Mouse (Mus musculus): ENCODE measurements around the gene Cnr1. TPM values are rescaled to one million over a fixed set of nuclear protein-coding genes. Genes with fewer than 3 reads are reported as not detected.

Gene Cnr1
- total RNA-seq, 1 experiment = 0.54 TPM

GRCm38 (mm10) chr4:33996382-33996781, 72.0 kb downstream of the Cnr1 start:
- H3K36me3 ChIP-seq (ENCODE audit: control insufficient read depth, insufficient read depth, low read length, poor library complexity, severe bottlenecking) = no peaks in the 10 kb centered on the region
- H3K4me3 ChIP-seq (ENCODE audit: insufficient read depth in 1 of 2, low read depth in 1 of 2, low read length in 2 of 2, poor library complexity in 1 of 2, severe bottlenecking in 1 of 2) = no peak overlapping the region
- no peak overlapping the region for H3K9ac ChIP-seq (ENCODE audit: insufficient read depth, low read depth, low read length, poor library complexity, severe bottlenecking)
- no peaks in the 10 kb centered on the region for H3K4me1 ChIP-seq (ENCODE audit: control insufficient read depth in 2 of 2, insufficient read depth in 2 of 2, low read length in 2 of 2, poor library complexity in 1 of 2)
- no peak for TF ChIP-seq MAFK (IDR thresholded peaks at IDR 0.05; ENCODE audit: insufficient read depth, low read depth, low read length)
- no peak for TF ChIP-seq HCFC1 (IDR thresholded peaks at IDR 0.05; ENCODE audit: borderline replicate concordance, insufficient read depth, low read length)
- no peak for TF ChIP-seq ZNF384 (IDR thresholded peaks at IDR 0.05; ENCODE audit: low read depth, low read length)
- no peak for TF ChIP-seq ZC3H11A (IDR thresholded peaks at IDR 0.05; ENCODE audit: borderline replicate concordance, low read depth, low read length)
- no peak for TF ChIP-seq CHD2 (IDR thresholded peaks at IDR 0.05; ENCODE audit: low read depth, low read length)
- no peak for DNase-seq (ENCODE audit: low read depth, low spot score)
- in situ Hi-C loops (cut with MboI; ENCODE audit: low sequenced_read_pairs in 2 of 2, unreplicated experiment in 2 of 2) = no loop called here
- H3K27ac ChIP-seq (ENCODE audit: insufficient read depth, low read depth, low read length, poor library complexity, severe bottlenecking) = no peak overlapping the region
- H3K9me3 ChIP-seq (ENCODE audit: control insufficient read depth, insufficient read depth, low read depth, low read length) = no peaks in the 10 kb centered on the region

Other genes starting within 250 kb of the Cnr1 start
- gene Spaca1, start 125.6 kb downstream of the Cnr1 start, total RNA-seq (2012; rRNA removed) = not detected in 2 replicates